Mouse (Mus musculus) E14TG2a.4 (cell line): ENCODE measurements at regions not wholly inside any gene's neighbourhood (a gene's known extent, or its start where the extent isn't known, plus 50 kb on each side); places are given as distances from the start of the nearest gene placed in this dataset.

Experiments used
- CTCF ChIP-seq: conservative IDR thresholded peaks from 2 replicates; pipeline ENCODE4 v1.5.1; 2014; ENCODE audit warnings: low read length
- NANOG ChIP-seq: IDR thresholded peaks from 2 replicates; pipeline ENCODE4 v1.6.1; 2014; ENCODE audit warnings: borderline replicate concordance, low read length, mixed read lengths
- POU5F1 ChIP-seq: IDR thresholded peaks from 2 replicates; pipeline ENCODE4 v1.6.1; 2014; ENCODE audit warnings: low read length, borderline replicate concordance

DNA sequence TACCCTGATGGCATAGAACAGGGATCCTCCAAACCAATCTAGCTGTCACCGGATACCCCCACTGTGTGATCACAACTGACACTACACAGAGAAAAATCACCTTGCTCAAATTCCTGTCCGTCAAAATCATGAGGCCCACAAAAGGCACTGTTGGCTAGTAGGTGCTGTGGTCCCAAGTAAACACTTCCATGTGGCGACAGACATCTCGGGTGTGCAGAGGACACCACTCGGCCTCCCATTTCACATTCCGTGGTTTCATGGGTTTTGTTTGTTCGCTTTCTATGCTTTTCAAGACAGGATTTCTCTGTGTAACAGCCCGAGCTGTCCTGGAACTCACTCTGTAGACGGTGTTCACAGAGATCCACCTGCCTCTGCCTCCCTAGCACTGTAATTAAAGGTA lies 162.2 kb downstream of the Tmx1 start:
- TF ChIP-seq CTCF (no peak), NANOG (no peak), POU5F1 (no peak)
